Mouse (Mus musculus) MEL (cell line): ENCODE data around the gene Gm17490. TPM values are rescaled to one million over a fixed set of nuclear protein-coding genes. Genes with fewer than 3 reads are reported as not detected.

ENCODE experiments used
- DNase-seq: peaks from one replicate; pipeline ENCODE4 v3.0.0; 2011; ENCODE audit warnings: low read depth, low spot score
- H3K27ac ChIP-seq: 2 replicates; pipeline ENCODE4 v1.5.1; 2012; ENCODE audit warnings: low read depth, mild to moderate bottlenecking, control low read depth, low read length, moderate library complexity; ENCODE audit not compliant: control insufficient read depth
- H3K27me3 ChIP-seq, 2 experiments: fragments of 150-350 bp in 1 of 2; sonication (generic) in 1 of 2; 2 replicates each; pipeline ENCODE4 v1.6.1; 2012; ENCODE audit warnings: low read length in 2 of 2, mild to moderate bottlenecking in 2 of 2, improper control_type of control experiment in 1 of 2, moderate library complexity in 1 of 2; ENCODE audit not compliant: insufficient read depth in 2 of 2, control insufficient read depth in 1 of 2
- H3K36me3 ChIP-seq, 2 experiments: 2 replicates each; pipeline ENCODE4 v1.6.1; 2012 to 2014; ENCODE audit warnings: low read length in 2 of 2, improper control_type of control experiment in 1 of 2, inconsistent platforms in 1 of 2, mild to moderate bottlenecking in 1 of 2; ENCODE audit not compliant: insufficient read depth in 2 of 2, control insufficient read depth in 1 of 2
- H3K4me1 ChIP-seq, 2 experiments: fragments of 150-350 bp in 1 of 2; sonication (generic) in 1 of 2; 2 replicates each; pipeline ENCODE4 v1.6.1; 2012; ENCODE audit warnings: low read length in 2 of 2, improper control_type of control experiment in 1 of 2, mild to moderate bottlenecking in 1 of 2; ENCODE audit not compliant: insufficient read depth in 2 of 2, control insufficient read depth in 1 of 2
- H3K4me3 ChIP-seq, 2 experiments: fragments of 150-350 bp in 1 of 2; sonication (generic) in 1 of 2; 2 replicates each; pipeline ENCODE4 v1.5.1; 2012; ENCODE audit warnings: low read depth in 2 of 2, low read length in 2 of 2, mild to moderate bottlenecking in 2 of 2, moderate library complexity in 2 of 2, control low read depth in 1 of 2, improper control_type of control experiment in 1 of 2; ENCODE audit not compliant: control insufficient read depth in 1 of 2, insufficient read depth in 1 of 2
- H3K79me2 ChIP-seq: 2 replicates; pipeline ENCODE4 v1.6.1; 2012; ENCODE audit warnings: mild to moderate bottlenecking, low read length, moderate library complexity; ENCODE audit not compliant: control insufficient read depth, poor library complexity, insufficient read depth
- H3K9ac ChIP-seq: 2 replicates; pipeline ENCODE4 v1.6.1; 2012; ENCODE audit warnings: low read depth, mild to moderate bottlenecking, control low read depth, low read length, moderate library complexity; ENCODE audit not compliant: control insufficient read depth, poor library complexity, severe bottlenecking
- H3K9me3 ChIP-seq: fragments of 150-350 bp; sonication (generic); replicated peaks from 2 replicates; pipeline ENCODE4 v1.6.1; 2012; ENCODE audit warnings: mild to moderate bottlenecking, low read length, improper control_type of control experiment, moderate library complexity; ENCODE audit not compliant: insufficient read depth
- BHLHE40 ChIP-seq: IDR thresholded peaks from 2 replicates; pipeline ENCODE4 v1.6.1; 2012; ENCODE audit warnings: low read depth, mild to moderate bottlenecking, inconsistent platforms, low read length, improper control_type of control experiment, borderline replicate concordance
- CHD2 ChIP-seq: IDR thresholded peaks from 2 replicates; pipeline ENCODE4 v1.6.1; 2011; ENCODE audit warnings: low read length, improper control_type of control experiment
- ELF1 ChIP-seq: IDR thresholded peaks from 2 replicates; pipeline ENCODE4 v1.6.1; 2014; ENCODE audit warnings: low read depth, mild to moderate bottlenecking, inconsistent platforms, low read length, improper control_type of control experiment, moderate library complexity
- ETS1 ChIP-seq: IDR thresholded peaks from 2 replicates; pipeline ENCODE4 v1.6.1; 2012; ENCODE audit warnings: low read depth, mild to moderate bottlenecking, inconsistent platforms, low read length, improper control_type of control experiment, moderate library complexity
- HCFC1 ChIP-seq: IDR thresholded peaks from 2 replicates; pipeline ENCODE4 v1.6.1; 2012; ENCODE audit warnings: low read depth, mild to moderate bottlenecking, inconsistent platforms, low read length, improper control_type of control experiment, moderate library complexity
- KAT2A ChIP-seq: conservative IDR thresholded peaks from 2 replicates; pipeline ENCODE4 v1.6.1; 2012; ENCODE audit warnings: low read depth, low read length, improper control_type of control experiment, inconsistent platforms
- MAZ ChIP-seq: IDR thresholded peaks from 2 replicates; pipeline ENCODE4 v1.6.1; 2012; ENCODE audit warnings: low read depth, mild to moderate bottlenecking, inconsistent platforms, low read length, improper control_type of control experiment
- MEF2A ChIP-seq: IDR thresholded peaks from 2 replicates; pipeline ENCODE4 v1.6.1; 2014; ENCODE audit warnings: low read depth, mild to moderate bottlenecking, inconsistent platforms, low read length, improper control_type of control experiment; ENCODE audit not compliant: poor library complexity, insufficient replicate concordance, severe bottlenecking; ENCODE audit errors: extremely low read depth
- MXI1 ChIP-seq: IDR thresholded peaks from 2 replicates; pipeline ENCODE4 v1.6.1; 2011; ENCODE audit warnings: mild to moderate bottlenecking, low read depth, low read length, improper control_type of control experiment
- MYC ChIP-seq: IDR thresholded peaks from 2 replicates; pipeline ENCODE4 v1.6.1; 2011; ENCODE audit warnings: low read depth, mild to moderate bottlenecking, low read length, improper control_type of control experiment, moderate library complexity
- NELFE ChIP-seq: IDR thresholded peaks from 2 replicates; pipeline ENCODE4 v1.6.1; 2011; ENCODE audit warnings: low read depth, low read length, improper control_type of control experiment
- NRF1 ChIP-seq: IDR thresholded peaks from 2 replicates; pipeline ENCODE4 v1.6.1; 2014; ENCODE audit warnings: low read depth, mild to moderate bottlenecking, inconsistent platforms, low read length, improper control_type of control experiment, moderate library complexity; ENCODE audit not compliant: poor library complexity, insufficient read depth, severe bottlenecking
- POLR2AphosphoS2 ChIP-seq: IDR thresholded peaks from 2 replicates; pipeline ENCODE4 v1.6.1; 2011; ENCODE audit warnings: low read length, improper control_type of control experiment
- RCOR1 ChIP-seq: IDR thresholded peaks from 2 replicates; pipeline ENCODE4 v1.6.1; 2012; ENCODE audit warnings: low read depth, mild to moderate bottlenecking, inconsistent platforms, low read length, improper control_type of control experiment
- SIN3A ChIP-seq: IDR thresholded peaks from 2 replicates; pipeline ENCODE4 v1.6.1; 2012; ENCODE audit warnings: low read length, improper control_type of control experiment, inconsistent platforms
- SMC3 ChIP-seq: IDR thresholded peaks from 2 replicates; pipeline ENCODE4 v1.6.1; 2011; ENCODE audit warnings: low read depth, low read length, improper control_type of control experiment
- TAL1 ChIP-seq: IDR thresholded peaks from 2 replicates; pipeline ENCODE4 v1.6.1; 2012; ENCODE audit warnings: mild to moderate bottlenecking, inconsistent platforms, low read length, moderate library complexity, mixed read lengths
- TBP ChIP-seq: IDR thresholded peaks from 2 replicates; pipeline ENCODE4 v1.8.0; 2011; ENCODE audit warnings: low read depth, low read length, improper control_type of control experiment
- TCF12 ChIP-seq: IDR thresholded peaks from 2 replicates; pipeline ENCODE4 v1.6.1; 2014; ENCODE audit warnings: low read depth, mild to moderate bottlenecking, inconsistent platforms, low read length, improper control_type of control experiment, moderate library complexity
- USF1 ChIP-seq: IDR thresholded peaks from 2 replicates; pipeline ENCODE4 v1.6.1; 2014; ENCODE audit warnings: low read depth, mild to moderate bottlenecking, inconsistent platforms, low read length, improper control_type of control experiment, moderate library complexity
- ZC3H11A ChIP-seq: IDR thresholded peaks from 2 replicates; pipeline ENCODE4 v1.6.1; 2012; ENCODE audit warnings: low read depth, mild to moderate bottlenecking, inconsistent platforms, low read length, improper control_type of control experiment
- ZNF384 ChIP-seq: IDR thresholded peaks from 2 replicates; pipeline ENCODE4 v1.6.1; 2012; ENCODE audit warnings: low read depth, mild to moderate bottlenecking, inconsistent platforms, low read length, improper control_type of control experiment
- polyA plus RNA-seq, 2 experiments: library from polyadenylated mRNA; stranded (reverse) in 1 of 2; unstranded in 1 of 2; fragments of >175 nt in 1 of 2; fragments of >200 nt in 1 of 2; gene quantifications; 2 replicates each; pipeline versions ENCODE4 v1.2.1 to v1.2.4; 2012; ENCODE audit warnings: low replicate concordance in 2 of 2, low read depth in 1 of 2; ENCODE audit not compliant: insufficient read length in 2 of 2, insufficient read depth in 1 of 2, missing spikeins in 1 of 2
- total RNA-seq: library from RNA; depleted of rRNA; stranded (reverse); fragments of 300-350 nt; gene quantifications from 2 replicates; pipeline ENCODE4 v1.2.3, GENCODE M21; 2012

Gene Gm17490
- total and polyA plus RNA-seq, 3 experiments: not detected

GRCm38 (mm10) chr2:11663961-11664360 is 37.9 kb upstream of the Gm17490 start (continued):
- TF ChIP-seq CHD2: no peak
- TF ChIP-seq KAT2A: no peak
- TF ChIP-seq MYC: no peak

DNA sequence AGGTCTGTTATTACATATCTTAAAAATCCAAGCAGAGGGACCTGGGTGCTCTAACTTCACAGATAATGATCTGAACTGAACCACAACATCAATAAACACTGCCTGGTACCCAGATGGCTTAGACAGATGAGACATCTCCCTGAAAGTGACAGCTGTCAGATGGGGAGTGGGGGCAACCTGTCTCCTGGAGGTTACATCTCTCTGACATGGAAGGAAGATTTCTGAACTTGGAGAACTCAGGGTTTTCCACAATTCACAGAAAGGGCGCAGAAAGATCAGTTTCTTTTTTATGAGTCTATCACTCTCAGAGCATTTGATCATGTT is 36.8 kb upstream of the Gm17490 start:
- Histone ChIP-seq H3K79me2 (no peaks in the 10 kb centered on the region), H3K9ac (no peak overlapping the region), H3K9me3 (no peaks in the 10 kb centered on the region), H3K27me3 (peaks cover 0 to 3% of the 10 kb centered on the region in 2 experiments; a peak in 3 of 4 replicates), H3K4me1 (peaks cover 0 to 6% of the 10 kb centered on the region in 2 experiments; a peak in 1 of 4 replicates), H3K36me3 (no peaks in the 10 kb centered on the region), H3K4me3 (no peak overlapping the region), H3K27ac (no peak overlapping the region)
- no peak for DNase-seq
- no peak for TF ChIP-seq SMC3
- no peak for TF ChIP-seq TBP
- no peak for TF ChIP-seq HCFC1
- no peak for TF ChIP-seq ZNF384
- TF ChIP-seq TAL1: no peak
- TF ChIP-seq BHLHE40: no peak
- no peak for TF ChIP-seq ZC3H11A
- TF ChIP-seq POLR2AphosphoS2: no peak
- TF ChIP-seq MAZ: no peak
- no peak for TF ChIP-seq SIN3A
- TF ChIP-seq ETS1: no peak
- no peak for TF ChIP-seq NRF1
- TF ChIP-seq MEF2A: no peak
- TF ChIP-seq TCF12: no peak
- no peak for TF ChIP-seq MXI1
- TF ChIP-seq NELFE: no peak
- TF ChIP-seq USF1: no peak
- no peak for TF ChIP-seq MYC
- no peak for TF ChIP-seq ELF1
- TF ChIP-seq RCOR1: no peak
